Mouse (Mus musculus): Measurements from ENCODE around the gene AC124108.1. TPM values are rescaled to one million over a fixed set of nuclear protein-coding genes. Genes with fewer than 3 reads are reported as not detected.

AC124108.1 gene
- polyA plus RNA-seq, 1 experiment from 2014 or later = 0.03 TPM

DNA sequence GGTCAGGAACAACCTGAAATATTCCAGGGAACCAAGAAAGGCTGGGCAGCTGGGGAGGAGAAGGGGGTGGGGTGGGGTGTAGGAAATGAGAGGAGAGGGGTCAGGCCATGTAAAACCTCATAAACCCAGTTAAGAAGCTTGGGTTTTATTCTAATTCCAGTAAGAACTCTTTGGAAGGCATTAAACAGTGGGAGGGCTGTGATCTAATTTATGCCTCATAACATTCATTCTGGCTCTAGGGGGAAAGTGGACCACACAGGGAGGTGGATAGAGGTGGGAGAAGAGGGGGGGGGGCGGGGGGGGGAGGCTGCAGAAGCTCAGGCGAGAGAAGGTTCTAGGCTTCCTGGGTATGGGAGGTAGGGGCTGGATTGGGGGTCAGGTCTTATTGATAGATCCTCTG, 19.6 kb upstream of the AC124108.1 start:
- WGBS (ENCODE audit: insufficient replicate concordance) = 42% methylated on average over 1 of the region's 2 CpGs
- Histone ChIP-seq H3K9me3 (replicated peaks; ENCODE audit: control insufficient read depth, low read length) (no peaks in the 10 kb centered on the region), H3K9ac (ENCODE audit: low read depth, low read length) (no peak overlapping the region), H3K4me3 (ENCODE audit: low read depth, low read length) (no peak overlapping the region), H3K36me3 (ENCODE audit: control insufficient read depth, insufficient read depth, low read length) (no peaks in the 10 kb centered on the region), H3K4me1 (ENCODE audit: control insufficient read depth, insufficient read depth, low read length) (0 out of 2 replicates have a peak, but pooled peaks cover 6% of the 10 kb centered on the region), H3K27me3 (ENCODE audit: control insufficient read depth, insufficient read depth, low read length) (no peaks in the 10 kb centered on the region), H3K4me2 (no peak overlapping the region), H3K27ac (ENCODE audit: low read depth, low read length) (no peak overlapping the region)
- ATAC-seq (replicated peaks; ENCODE audit: insufficient number of reproducible peaks, low FRiP score, low TSS enrichment) = no peak

DNA sequence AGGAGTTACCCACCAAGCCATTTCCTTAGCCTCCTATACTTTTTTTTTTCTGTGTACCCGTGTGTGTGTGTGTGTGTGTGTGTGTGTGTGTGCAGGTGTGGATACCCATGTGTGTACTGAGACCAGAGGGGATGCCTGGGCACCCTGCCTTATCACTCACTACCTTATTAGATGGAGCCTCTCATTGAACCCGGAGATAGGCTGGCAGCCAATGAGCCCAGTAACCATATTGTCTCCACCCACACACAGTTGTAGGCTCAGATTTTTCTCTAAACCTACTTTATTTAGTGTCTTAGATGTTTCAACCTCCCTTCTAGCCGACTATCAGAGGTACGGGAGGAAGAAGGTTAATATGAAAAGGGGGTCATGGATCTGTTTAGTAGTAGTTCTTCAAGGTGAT, 5.0 kb upstream of the AC124108.1 start:
- H3K27me3 ChIP-seq (ENCODE audit: control insufficient read depth, insufficient read depth, low read length) = peaks cover 47% of the 10 kb centered on the region
- WGBS (ENCODE audit: insufficient replicate concordance) = 73% methylated on average over 4 of the region's 4 CpGs

DNA sequence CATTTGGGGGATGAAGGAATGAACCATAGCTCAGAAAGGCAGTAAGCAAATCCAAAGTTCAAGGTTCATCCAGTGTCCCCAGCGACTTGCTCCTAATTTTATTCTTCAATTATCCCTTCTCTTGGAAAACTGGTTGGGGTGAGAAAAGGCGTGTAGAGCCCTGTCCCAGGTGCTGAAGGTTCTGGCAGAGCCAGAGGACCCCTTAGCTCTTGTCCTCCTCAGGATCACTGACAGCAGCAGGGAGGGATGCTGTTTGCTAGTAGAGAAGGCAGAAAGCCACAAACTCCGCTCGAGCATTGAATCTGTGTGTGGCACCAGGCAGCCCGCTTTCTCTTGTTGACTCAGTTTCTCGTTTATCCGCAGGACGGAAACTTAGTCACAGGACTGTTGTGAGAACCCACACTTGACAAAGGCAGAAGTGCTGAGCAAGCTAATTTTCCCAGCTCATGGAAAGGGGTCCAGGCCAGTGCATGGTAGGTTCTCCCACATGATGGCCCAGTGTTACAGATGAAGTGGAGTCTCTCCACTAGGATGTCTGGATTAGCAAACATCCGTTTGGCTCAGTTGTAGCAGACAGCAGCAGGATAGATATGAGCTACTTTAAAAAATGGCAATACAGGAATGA, 2.7 kb upstream of the AC124108.1 start:
- no peak overlapping the region for H3K9ac ChIP-seq (ENCODE audit: low read depth, low read length)
- H3K4me2 ChIP-seq = no peak overlapping the region
- H3K27ac ChIP-seq (ENCODE audit: low read depth, low read length) = no peak overlapping the region
- H3K27me3 ChIP-seq (ENCODE audit: control insufficient read depth, insufficient read depth, low read length) = peaks cover 68% of the 10 kb centered on the region
- no peaks in the 10 kb centered on the region for H3K9me3 ChIP-seq (replicated peaks; ENCODE audit: control insufficient read depth, low read length)
- no peaks in the 10 kb centered on the region for H3K36me3 ChIP-seq (ENCODE audit: control insufficient read depth, insufficient read depth, low read length)
- H3K4me3 ChIP-seq (ENCODE audit: low read depth, low read length) = no peak overlapping the region
- H3K4me1 ChIP-seq (ENCODE audit: control insufficient read depth, insufficient read depth, low read length) = peaks cover 16% of the 10 kb centered on the region
- ATAC-seq (replicated peaks; ENCODE audit: insufficient number of reproducible peaks, low FRiP score, low TSS enrichment) = no peak
- WGBS (ENCODE audit: insufficient replicate concordance) = 30% methylated on average over 9 of the region's 9 CpGs

More for the DNA sequence above, 5.0 kb upstream of the AC124108.1 start:
- no peaks in the 10 kb centered on the region for H3K9me3 ChIP-seq (replicated peaks; ENCODE audit: control insufficient read depth, low read length)
- H3K9ac ChIP-seq (ENCODE audit: low read depth, low read length) = no peak overlapping the region
- no peak overlapping the region for H3K27ac ChIP-seq (ENCODE audit: low read depth, low read length)
- no peaks in the 10 kb centered on the region for H3K36me3 ChIP-seq (ENCODE audit: control insufficient read depth, insufficient read depth, low read length)
- H3K4me1 ChIP-seq (ENCODE audit: control insufficient read depth, insufficient read depth, low read length) = peaks cover 6% of the 10 kb centered on the region
- no peak for ATAC-seq (replicated peaks; ENCODE audit: insufficient number of reproducible peaks, low FRiP score, low TSS enrichment)
- no peak overlapping the region for H3K4me3 ChIP-seq (ENCODE audit: low read depth, low read length)
- no peak overlapping the region for H3K4me2 ChIP-seq

DNA sequence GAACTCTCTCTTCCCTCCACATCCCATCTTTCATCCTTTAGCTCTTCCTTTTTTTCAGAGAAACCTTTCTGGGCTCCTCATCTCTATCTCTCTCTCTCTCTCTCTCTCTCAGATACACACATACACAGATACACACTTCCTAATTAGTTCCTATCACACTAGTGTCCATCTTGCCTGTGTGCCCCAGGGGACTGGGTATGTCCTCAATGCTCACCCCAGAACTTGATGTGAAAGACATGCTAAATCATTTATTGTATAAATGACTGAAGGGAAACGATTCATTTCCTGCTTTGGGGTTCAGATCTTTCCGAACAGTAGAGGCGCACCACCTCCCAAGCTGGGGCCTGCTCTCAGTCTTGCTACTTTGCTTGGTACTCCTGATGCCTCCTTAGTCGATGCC, 2.0 kb upstream of the AC124108.1 start:
- H3K9ac ChIP-seq (ENCODE audit: low read depth, low read length) = no peak overlapping the region
- ATAC-seq (replicated peaks; ENCODE audit: insufficient number of reproducible peaks, low FRiP score, low TSS enrichment) = no peak
- H3K9me3 ChIP-seq (replicated peaks; ENCODE audit: control insufficient read depth, low read length) = no peaks in the 10 kb centered on the region
- H3K27me3 ChIP-seq (ENCODE audit: control insufficient read depth, insufficient read depth, low read length) = peaks cover 72% of the 10 kb centered on the region
- peaks cover 16% of the 10 kb centered on the region for H3K4me1 ChIP-seq (ENCODE audit: control insufficient read depth, insufficient read depth, low read length)
- H3K4me3 ChIP-seq (ENCODE audit: low read depth, low read length) = no peak overlapping the region
- 36% methylated on average over 4 of the region's 4 CpGs for WGBS (ENCODE audit: insufficient replicate concordance)
- H3K4me2 ChIP-seq = no peak overlapping the region
- H3K36me3 ChIP-seq (ENCODE audit: control insufficient read depth, insufficient read depth, low read length) = no peaks in the 10 kb centered on the region
- H3K27ac ChIP-seq (ENCODE audit: low read depth, low read length) = no peak overlapping the region

DNA sequence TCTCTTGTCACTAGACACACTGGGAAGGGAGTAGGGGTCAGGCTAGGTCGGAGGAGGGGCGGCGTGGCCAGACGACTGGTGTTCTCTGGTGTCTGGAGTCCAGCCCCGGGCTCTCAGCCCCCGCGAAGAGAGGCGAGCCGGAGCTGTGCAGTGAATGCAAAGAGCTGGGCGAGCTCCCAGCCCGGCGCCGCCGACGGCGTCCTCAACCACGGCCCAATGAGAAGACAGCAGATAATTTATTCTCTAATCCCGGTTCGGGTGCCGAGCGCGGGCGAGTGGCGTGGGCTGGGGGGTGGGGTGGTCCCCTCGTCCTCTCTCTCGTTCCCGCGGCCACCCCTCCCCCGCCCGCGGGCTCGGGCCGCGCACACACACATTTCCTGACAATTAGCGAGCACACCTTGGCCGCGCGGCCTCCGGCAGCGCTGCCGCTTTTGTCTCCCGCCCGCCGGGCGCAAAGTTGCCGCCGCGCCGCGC, 1.2 kb upstream of the AC124108.1 start:
- Histone ChIP-seq H3K36me3 (ENCODE audit: control insufficient read depth, insufficient read depth, low read length) (no peaks in the 10 kb centered on the region), H3K9ac (ENCODE audit: low read depth, low read length) (peak overlapping the region; percentile 59; the same call in 1 of the 2 replicates), H3K4me3 (ENCODE audit: low read depth, low read length) (peak overlapping the region; percentile 63), H3K4me2 (peak overlapping the region; percentile 93), H3K27me3 (ENCODE audit: control insufficient read depth, insufficient read depth, low read length) (peaks cover 72% of the 10 kb centered on the region), H3K4me1 (ENCODE audit: control insufficient read depth, insufficient read depth, low read length) (peaks cover 20% of the 10 kb centered on the region), H3K9me3 (replicated peaks; ENCODE audit: control insufficient read depth, low read length) (no peaks in the 10 kb centered on the region), H3K27ac (ENCODE audit: low read depth, low read length) (no peak overlapping the region)
- WGBS (ENCODE audit: insufficient replicate concordance) = under 1% methylated on average over 39 of the region's 50 CpGs
- ATAC-seq (replicated peaks; ENCODE audit: insufficient number of reproducible peaks, low FRiP score, low TSS enrichment) = no peak

DNA sequence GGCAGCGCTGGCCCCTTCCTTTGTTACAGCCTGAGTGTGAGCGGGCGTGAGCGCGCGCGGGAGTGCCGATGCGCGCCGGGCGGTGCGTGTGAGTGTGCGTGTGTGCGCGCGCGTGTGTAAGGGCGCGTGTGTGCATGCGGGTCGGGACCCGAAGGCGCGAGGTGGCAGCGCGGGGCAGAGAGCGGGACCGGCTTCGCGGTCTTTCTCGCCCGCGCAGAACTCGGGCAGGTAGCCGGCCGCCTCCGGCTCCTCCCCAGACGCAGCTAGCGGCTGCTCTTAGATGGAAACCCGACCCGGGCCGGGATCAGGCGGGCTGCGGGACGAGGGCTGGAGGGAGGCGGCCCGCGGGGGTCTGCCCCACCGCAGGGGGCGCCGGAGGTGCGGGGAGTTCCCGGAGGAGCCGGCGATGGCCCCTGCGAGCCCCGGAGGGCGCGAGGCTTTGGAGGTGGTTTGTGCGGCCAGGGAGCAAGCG, 600 bp upstream of the AC124108.1 start:
- Histone ChIP-seq H3K4me1 (ENCODE audit: control insufficient read depth, insufficient read depth, low read length) (peaks cover 21% of the 10 kb centered on the region), H3K27ac (ENCODE audit: low read depth, low read length) (no peak overlapping the region), H3K9me3 (replicated peaks; ENCODE audit: control insufficient read depth, low read length) (no peaks in the 10 kb centered on the region), H3K27me3 (ENCODE audit: control insufficient read depth, insufficient read depth, low read length) (peaks cover 72% of the 10 kb centered on the region), H3K36me3 (ENCODE audit: control insufficient read depth, insufficient read depth, low read length) (no peaks in the 10 kb centered on the region), H3K9ac (ENCODE audit: low read depth, low read length) (peak overlapping the region; percentile 59; the same call in 1 of the 2 replicates), H3K4me2 (peak overlapping the region; percentile 93), H3K4me3 (ENCODE audit: low read depth, low read length) (peak overlapping the region; percentile 63)
- WGBS (ENCODE audit: insufficient replicate concordance) = under 1% methylated on average over 48 of the region's 62 CpGs
- ATAC-seq (replicated peaks; ENCODE audit: insufficient number of reproducible peaks, low FRiP score, low TSS enrichment) = 0 out of 2 replicates have a peak, but pooled peaks have one; percentile 17

DNA sequence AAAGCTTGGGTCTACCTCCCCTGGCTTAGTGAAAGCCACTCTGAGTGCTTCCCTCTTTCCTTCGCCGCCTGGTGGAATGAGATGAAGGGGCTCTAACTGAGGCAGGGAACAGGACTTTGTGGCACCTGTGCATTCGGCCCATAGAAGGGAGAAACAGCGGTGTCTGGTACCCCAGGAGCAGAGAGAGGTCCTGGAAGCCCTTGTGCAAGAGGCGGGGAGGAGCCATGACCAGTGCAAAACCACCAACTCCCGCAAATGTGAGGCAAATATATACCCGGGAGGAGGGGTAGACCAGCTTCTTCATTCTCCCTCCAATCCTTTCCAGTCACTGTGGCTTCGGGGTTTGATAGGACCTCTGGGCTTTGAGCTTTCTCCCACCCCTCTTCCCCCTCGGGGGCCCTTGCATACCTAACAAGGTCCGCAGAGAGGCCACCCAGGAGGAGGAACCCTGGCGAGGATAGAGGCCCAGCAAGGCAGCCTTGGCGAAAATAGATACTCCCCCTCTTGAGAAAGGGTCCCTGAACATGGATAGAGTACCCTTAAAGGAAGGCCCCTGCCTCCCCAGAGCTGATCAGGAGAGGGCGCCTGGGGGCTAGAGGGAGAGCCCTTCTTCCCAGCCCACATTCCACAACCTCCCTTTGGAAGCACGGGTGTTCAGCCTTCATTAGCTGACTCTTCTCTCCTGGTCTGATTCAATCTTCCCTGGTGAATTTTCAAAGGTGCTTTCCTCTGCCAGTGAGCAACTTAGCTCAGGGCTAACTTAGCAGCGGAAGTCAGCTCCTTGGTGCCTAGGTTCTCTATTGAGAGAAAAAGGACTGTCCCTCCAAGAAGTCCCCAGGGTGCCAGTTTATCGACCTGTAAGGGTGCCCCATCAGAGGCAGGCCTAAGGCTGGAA, 776 bp downstream of the AC124108.1 start:
- Histone ChIP-seq H3K9me3 (replicated peaks; ENCODE audit: control insufficient read depth, low read length) (no peaks in the 10 kb centered on the region), H3K4me2 (peak overlapping the region; percentile 93), H3K27ac (ENCODE audit: low read depth, low read length) (no peak overlapping the region), H3K4me3 (ENCODE audit: low read depth, low read length) (peak overlapping the region; percentile 63; the same call in 1 of the 2 replicates), H3K4me1 (ENCODE audit: control insufficient read depth, insufficient read depth, low read length) (peaks cover 21% of the 10 kb centered on the region), H3K36me3 (ENCODE audit: control insufficient read depth, insufficient read depth, low read length) (no peaks in the 10 kb centered on the region), H3K9ac (ENCODE audit: low read depth, low read length) (no peak overlapping the region), H3K27me3 (ENCODE audit: control insufficient read depth, insufficient read depth, low read length) (peaks cover 74% of the 10 kb centered on the region)
- WGBS (ENCODE audit: insufficient replicate concordance) = 8% methylated on average over 15 of the region's 16 CpGs
- ATAC-seq (replicated peaks; ENCODE audit: insufficient number of reproducible peaks, low FRiP score, low TSS enrichment) = no peak

DNA sequence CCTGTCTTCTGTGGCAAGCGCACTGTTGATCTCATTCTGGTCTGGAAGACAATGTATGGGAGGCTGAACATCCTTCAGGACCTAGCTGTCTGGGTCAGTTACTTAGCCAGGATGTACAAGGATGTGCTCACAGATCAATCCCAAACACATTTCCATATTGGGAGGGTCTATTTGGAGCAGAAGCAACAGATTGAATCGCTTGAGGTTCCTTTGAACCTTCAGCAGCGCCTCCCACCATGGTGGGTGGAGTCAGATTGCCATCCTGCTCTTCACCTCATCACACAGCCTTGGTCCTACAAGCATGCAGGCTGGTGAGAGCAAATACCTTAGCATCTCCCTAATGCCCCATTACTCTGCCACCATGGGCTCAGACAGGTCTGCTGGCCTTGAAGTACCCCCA, 2.5 kb downstream of the AC124108.1 start:
- ATAC-seq (replicated peaks; ENCODE audit: insufficient number of reproducible peaks, low FRiP score, low TSS enrichment) = no peak
- no peak overlapping the region for H3K4me3 ChIP-seq (ENCODE audit: low read depth, low read length)
- H3K9ac ChIP-seq (ENCODE audit: low read depth, low read length) = no peak overlapping the region
- H3K36me3 ChIP-seq (ENCODE audit: control insufficient read depth, insufficient read depth, low read length) = no peaks in the 10 kb centered on the region
- peaks cover 72% of the 10 kb centered on the region for H3K27me3 ChIP-seq (ENCODE audit: control insufficient read depth, insufficient read depth, low read length)
- H3K4me2 ChIP-seq = no peak overlapping the region
- no peak overlapping the region for H3K27ac ChIP-seq (ENCODE audit: low read depth, low read length)
- H3K9me3 ChIP-seq (replicated peaks; ENCODE audit: control insufficient read depth, low read length) = no peaks in the 10 kb centered on the region
- 75% methylated on average over 3 of the region's 3 CpGs for WGBS (ENCODE audit: insufficient replicate concordance)
- H3K4me1 ChIP-seq (ENCODE audit: control insufficient read depth, insufficient read depth, low read length) = peaks cover 21% of the 10 kb centered on the region
